Mouse (Mus musculus) layer of hippocampus, postnatal 25 days (tissue): ENCODE data around the gene Tppp2. TPM values are rescaled to one million over a fixed set of nuclear protein-coding genes. Genes with fewer than 3 reads are reported as not detected.
"Not testable (repeated sequence)": the region's sequence is repeated elsewhere in the genome, so short reads cannot be mapped to it uniquely, and the experiment has no call there.

Experiments
- DNase-seq, 2 experiments: peaks; one replicate each; pipeline ENCODE4 v3.0.0; 2022; ENCODE audit warnings: mixed read lengths in 2 of 2, low spot score in 1 of 2; ENCODE audit errors: extremely low spot score in 1 of 2
- total RNA-seq, 2 experiments: library from RNA; stranded (reverse); gene quantifications; 2 replicates each; pipeline ENCODE4 v1.2.3; 2021

Gene Tppp2
- total RNA-seq, 2 experiments from 2014 or later: not detected

GRCm38 (mm10) chr14:51906102-51906501 is 12.1 kb upstream of the Tppp2 start:
- no peak for DNase-seq

- DNase-seq: no peak
Measured at GRCm38 (mm10) chr14:51911301-51911700, 6.9 kb upstream of the Tppp2 start.

GRCm38 (mm10) chr14:51912391-51913061 is 5.7 kb upstream of the Tppp2 start:
- DNase-seq: no peak

GRCm38 (mm10) chr14:51913062-51913959 is 4.9 kb upstream of the Tppp2 start:
- peak; percentile 40 to 54 for DNase-seq

GRCm38 (mm10) chr14:51913960-51914762 is 4.1 kb upstream of the Tppp2 start, which contains the start of gene Ndrg2:
Gene Ndrg2, minus strand, starts transcription at chr14:51914158.
- DNase-seq: peak in 1 of 2 experiments; percentile 63

- DNase-seq: no peak
Measured at GRCm38 (mm10) chr14:51915030-51915429, 3.2 kb upstream of the Tppp2 start.

GRCm38 (mm10) chr14:51916539-51916938 is 1.7 kb upstream of the Tppp2 start:
- DNase-seq: no peak

GRCm38 (mm10) chr14:51918966-51919365 is 741 bp downstream of the Tppp2 start:
- no peak for DNase-seq

GRCm38 (mm10) chr14:51921759-51922570 is 3.7 kb downstream of the Tppp2 start:
- peak in 1 of 2 experiments; percentile 29 for DNase-seq

GRCm38 (mm10) chr14:51922571-51922865 is 4.3 kb downstream of the Tppp2 start, which contains the start of gene Rnase13:
Gene Rnase13, minus strand, starts transcription at chr14:51922773.
- no peak for DNase-seq

GRCm38 (mm10) chr14:51922910-51923309 is 4.7 kb downstream of the Tppp2 start:
- DNase-seq: no peak

GRCm38 (mm10) chr14:51923492-51923891 is 5.3 kb downstream of the Tppp2 start:
- DNase-seq: no peak

GRCm38 (mm10) chr14:51926930-51927329 is 8.7 kb downstream of the Tppp2 start:
- not testable (repeated sequence) for DNase-seq

GRCm38 (mm10) chr14:51929309-51929943 is 11.2 kb downstream of the Tppp2 start:
- peak in 1 of 2 experiments; percentile 23 for DNase-seq

GRCm38 (mm10) chr14:51929968-51930367 is 11.7 kb downstream of the Tppp2 start:
- DNase-seq: no peak

GRCm38 (mm10) chr14:51930824-51931223 is 12.6 kb downstream of the Tppp2 start:
- DNase-seq: peak in 1 of 2 experiments; percentile 41

- DNase-seq: no peak
Measured at GRCm38 (mm10) chr14:51932092-51933020, 14.1 kb downstream of the Tppp2 start.

GRCm38 (mm10) chr14:51939005-51939404 is 20.8 kb downstream of the Tppp2 start:
- no peak for DNase-seq
